Mouse (Mus musculus) macrophage (primary cell): ENCODE measurements around the gene Epx. TPM values are rescaled to one million over a fixed set of nuclear protein-coding genes. Genes with fewer than 3 reads are reported as not detected.
A peak's percentile ranks its signal among the peaks of the same experiment; 100 is the strongest.

Source experiments
- H3K27ac ChIP-seq: fragments of 350-480 bp; formaldehyde crosslinking; 2 replicates; pipeline ENCODE4 v1.9.0; 2021
- H3K36me3 ChIP-seq: fragments of 350-480 bp; formaldehyde crosslinking; 2 replicates; pipeline ENCODE4 v1.9.0; 2021; ENCODE audit errors: inconsistent target
- H3K4me3 ChIP-seq: fragments of 350-480 bp; formaldehyde crosslinking; 2 replicates; pipeline ENCODE4 v1.9.0; 2021; ENCODE audit errors: inconsistent target
- H3K79me2 ChIP-seq: fragments of 350-480 bp; formaldehyde crosslinking; 2 replicates; pipeline ENCODE4 v1.9.0; 2021; ENCODE audit errors: inconsistent target
- WGBS: methylation state at CpG from one replicate; pipeline ENCODE4 v1.1.7; 2026; ENCODE audit warnings: inconsistent platforms; ENCODE audit not compliant: missing documents; 5-methylcytosine and 5-hydroxymethylcytosine counted together
- polyA plus RNA-seq: library from polyadenylated mRNA; stranded (reverse); fragments of 250-400 nt; gene quantifications from 3 replicates; pipeline ENCODE4 v1.2.4, GENCODE M21; 2018; ENCODE audit warnings: inconsistent platforms

Gene Epx
- polyA plus RNA-seq, 1 experiment from 2014 or later = not detected

- Histone ChIP-seq H3K36me3 (no peaks in the 10 kb centered on the region), H3K4me3 (no peak overlapping the region), H3K79me2 (no peaks in the 10 kb centered on the region), H3K27ac (no peak overlapping the region)
- 97% methylated on average over 11 of the region's 11 CpGs for WGBS
Observed at GRCm38 (mm10) chr11:87859273-87859672, 16.1 kb downstream of the Epx start.

GRCm38 (mm10) chr11:87854550-87854949, 20.8 kb downstream of the Epx start:
- Histone ChIP-seq H3K4me3 (no peak overlapping the region), H3K79me2 (no peaks in the 10 kb centered on the region), H3K36me3 (no peaks in the 10 kb centered on the region), H3K27ac (no peak overlapping the region)
- WGBS = 91% methylated on average over 7 of the region's 7 CpGs

GRCm38 (mm10) chr11:87853597-87853954, 21.8 kb downstream of the Epx start:
- peak overlapping the region; percentile 42 for H3K27ac ChIP-seq
- H3K36me3 ChIP-seq = no peaks in the 10 kb centered on the region
- H3K4me3 ChIP-seq = peak overlapping the region; percentile 59
- 35% methylated on average over 8 of the region's 8 CpGs for WGBS
- H3K79me2 ChIP-seq = no peaks in the 10 kb centered on the region

- Histone ChIP-seq H3K79me2 (no peaks in the 10 kb centered on the region), H3K4me3 (peak within 1 kb of the TSS; percentile 59), H3K36me3 (no peaks in the 10 kb centered on the region), H3K27ac (peak within 1 kb of the TSS; percentile 42)
- 3% methylated on average over 40 of the region's 40 CpGs for WGBS
Observed at GRCm38 (mm10) chr11:87852690-87853596, 22.4 kb downstream of the Epx start, which contains the start of gene Mks1. TSS of gene Mks1 (plus strand) at chr11:87853215.

- Histone ChIP-seq H3K27ac (no peak overlapping the region), H3K4me3 (no peak overlapping the region), H3K79me2 (no peaks in the 10 kb centered on the region), H3K36me3 (no peaks in the 10 kb centered on the region)
- WGBS = 90% methylated on average over 6 of the region's 6 CpGs
Observed at GRCm38 (mm10) chr11:87847884-87848283, 27.5 kb downstream of the Epx start.

- Histone ChIP-seq H3K79me2 (no peaks in the 10 kb centered on the region), H3K36me3 (no peaks in the 10 kb centered on the region), H3K27ac (no peak overlapping the region), H3K4me3 (no peak overlapping the region)
- 90% methylated on average over 12 of the region's 12 CpGs for WGBS
Observed at GRCm38 (mm10) chr11:87846968-87847600, 28.3 kb downstream of the Epx start.

GRCm38 (mm10) chr11:87841436-87841835, 33.9 kb downstream of the Epx start:
- Histone ChIP-seq H3K36me3 (no peaks in the 10 kb centered on the region), H3K4me3 (no peak overlapping the region), H3K27ac (no peak overlapping the region), H3K79me2 (no peaks in the 10 kb centered on the region)
- 88% methylated on average over 3 of the region's 3 CpGs for WGBS

- Histone ChIP-seq H3K36me3 (no peaks in the 10 kb centered on the region), H3K79me2 (no peaks in the 10 kb centered on the region), H3K27ac (no peak overlapping the region), H3K4me3 (no peak overlapping the region)
- 96% methylated on average over 8 of the region's 8 CpGs for WGBS
Observed at GRCm38 (mm10) chr11:87840676-87841075, 34.7 kb downstream of the Epx start.

GRCm38 (mm10) chr11:87828239-87828900, 47.0 kb downstream of the Epx start, which contains the start of gene Lpo:
TSS of gene Lpo (minus strand) at chr11:87828289.
- H3K27ac ChIP-seq = no peak within 1 kb of the TSS
- H3K36me3 ChIP-seq = no peaks in the 10 kb centered on the region
- no peaks in the 10 kb centered on the region for H3K79me2 ChIP-seq
- H3K4me3 ChIP-seq = no peak within 1 kb of the TSS
- WGBS = 66% methylated on average over 10 of the region's 10 CpGs

- no peak overlapping the region for H3K4me3 ChIP-seq
- H3K27ac ChIP-seq = no peak overlapping the region
- 90% methylated on average over 5 of the region's 5 CpGs for WGBS
- no peaks in the 10 kb centered on the region for H3K79me2 ChIP-seq
- no peaks in the 10 kb centered on the region for H3K36me3 ChIP-seq
Observed at GRCm38 (mm10) chr11:87821502-87821901, 53.8 kb downstream of the Epx start.

- H3K27ac ChIP-seq = no peak overlapping the region
- no peak overlapping the region; the same call in 1 of the 2 replicates for H3K4me3 ChIP-seq
- 39% methylated on average over 4 of the region's 4 CpGs for WGBS
- H3K36me3 ChIP-seq = no peaks in the 10 kb centered on the region
- H3K79me2 ChIP-seq = no peaks in the 10 kb centered on the region
Observed at GRCm38 (mm10) chr11:87817443-87817773, 57.9 kb downstream of the Epx start.

- H3K27ac ChIP-seq = no peak overlapping the region
- no peaks in the 10 kb centered on the region for H3K36me3 ChIP-seq
- H3K79me2 ChIP-seq = no peaks in the 10 kb centered on the region
- H3K4me3 ChIP-seq = no peak overlapping the region; the same call in 1 of the 2 replicates
- 6% methylated on average over 31 of the region's 31 CpGs for WGBS
Observed at GRCm38 (mm10) chr11:87816707-87817442, 58.5 kb downstream of the Epx start.

- H3K4me3 ChIP-seq = no peak overlapping the region
- no peak overlapping the region for H3K27ac ChIP-seq
- no peaks in the 10 kb centered on the region for H3K79me2 ChIP-seq
- WGBS = 72% methylated on average over 8 of the region's 8 CpGs
- H3K36me3 ChIP-seq = no peaks in the 10 kb centered on the region
Observed at GRCm38 (mm10) chr11:87814831-87815230, 60.5 kb downstream of the Epx start.
